Mouse (Mus musculus): ENCODE data around the gene Zfp770.

DNA sequence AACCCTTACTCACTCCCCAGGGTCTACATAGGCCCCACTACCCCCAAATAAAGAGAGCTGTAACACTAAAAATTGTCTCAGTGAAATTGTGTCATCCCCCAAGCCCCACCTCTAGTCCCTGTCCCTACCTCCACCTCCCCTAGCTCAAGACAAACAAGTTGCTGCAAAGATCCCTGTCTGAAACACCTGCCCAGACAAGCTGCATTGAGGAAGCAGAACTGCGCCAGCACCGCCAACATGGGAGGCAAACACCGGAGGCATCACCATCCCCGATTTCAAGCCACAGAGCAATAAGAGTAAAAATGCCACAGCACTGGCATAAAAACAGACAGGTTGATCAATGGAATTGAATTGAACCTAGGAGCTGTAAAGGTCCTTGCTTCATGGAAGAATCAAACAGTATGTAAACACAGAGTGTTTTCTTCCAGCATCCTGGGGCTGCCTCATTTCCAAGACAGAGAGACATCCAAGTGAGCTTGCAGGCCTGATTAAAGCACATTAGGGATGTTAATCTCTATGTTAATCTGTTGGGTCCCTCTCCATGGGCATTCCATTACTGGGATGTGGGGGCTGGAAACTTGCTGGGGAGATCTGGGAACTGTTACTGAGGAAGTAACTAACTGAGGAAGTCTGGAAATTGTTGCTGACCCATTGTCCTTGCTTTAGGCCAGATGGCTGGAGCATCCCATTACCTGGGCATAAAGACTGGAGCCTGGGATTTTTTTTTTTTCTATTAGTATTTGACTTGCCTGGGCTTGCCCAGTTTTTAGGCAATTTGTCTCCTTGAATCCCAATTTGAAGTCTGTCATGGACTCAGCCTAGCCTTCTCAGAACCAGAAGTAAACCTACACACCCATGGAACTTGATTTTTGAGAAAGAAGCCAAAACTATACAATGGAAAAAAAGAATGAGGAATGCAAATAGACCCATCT, 23.2 kb downstream of the Zfp770 start:
- TF ChIP-seq CTCF (IDR thresholded peaks at IDR 0.05; ENCODE audit: low read depth) (no peak), EP300 (IDR thresholded peaks at IDR 0.05; ENCODE audit: low read depth) (no peak)
